ENCODE assay signal across 10 mouse cellular contexts in genomic region chr6:50823220-50823910, GRCm38 (mm10).
DNase-seq lines count a peak whose midpoint lies in the region; ATAC-seq lines count a peak whose summit lies in the region.
"Had no signal": no experiment of that assay in that cellular context is flagged by ENCODE, and none has a peak within 500 bp of the region (broad histone marks: within the 10 kb centered on the region; RNA-seq: fewer than 3 reads in every experiment).

No protein-coding gene starts in this region.

- no peak overlapping the region for H3K4me3 ChIP-seq in intestine, embryonic 14.5 days (ENCODE audit: low read depth, low read length)
- no peak overlapping the region for H3K4me3 ChIP-seq in intestine, embryonic 15.5 days (replicated peaks)
- no peak overlapping the region for H3K4me3 ChIP-seq in forebrain, embryonic 11.5 days (ENCODE audit: low read depth, low read length)
- no peak overlapping the region for H3K4me3 ChIP-seq in limb, embryonic 13.5 days
- H3K4me3 ChIP-seq in neural tube, embryonic 13.5 days = no peak overlapping the region
- H3K4me3 ChIP-seq: stomach, embryonic 15.5 days had no signal

- no peak for ATAC-seq in intestine, embryonic 14.5 days (replicated peaks; ENCODE audit: low FRiP score, low TSS enrichment, low read depth)
- ATAC-seq in intestine, embryonic 15.5 days = no peak
- ATAC-seq in forebrain, embryonic 11.5 days (replicated peaks; ENCODE audit: low FRiP score) = peak; percentile 74
- ATAC-seq in limb, embryonic 13.5 days (ENCODE audit: low FRiP score, low read depth) = peak; percentile 41; the same call in 1 of the 2 replicates
- ATAC-seq in neural tube, embryonic 13.5 days (ENCODE audit: low read depth) = peak; percentile 77; the same call in 1 of the 2 replicates

- WGBS in intestine, embryonic 14.5 days = 26% methylated on average over 18 of the region's 18 CpGs
- WGBS in intestine, embryonic 15.5 days = 34% methylated on average over 18 of the region's 18 CpGs
- WGBS in forebrain, embryonic 11.5 days = 15% methylated on average over 18 of the region's 18 CpGs
- WGBS in limb, embryonic 13.5 days = 23% methylated on average over 18 of the region's 18 CpGs
- 11% methylated on average over 18 of the region's 18 CpGs for WGBS in neural tube, embryonic 13.5 days

- H3K9me3 ChIP-seq in intestine, embryonic 14.5 days (ENCODE audit: control insufficient read depth, low read length) = 0 out of 2 replicates have a peak, but pooled peaks cover 7% of the 10 kb centered on the region
- no peaks in the 10 kb centered on the region for H3K9me3 ChIP-seq in intestine, embryonic 15.5 days
- H3K9me3 ChIP-seq in forebrain, embryonic 11.5 days (ENCODE audit: control insufficient read depth, low read length) = no peaks in the 10 kb centered on the region
- peaks cover 6% of the 10 kb centered on the region; the same call in 1 of the 2 replicates for H3K9me3 ChIP-seq in limb, embryonic 13.5 days
- H3K9me3 ChIP-seq in neural tube, embryonic 13.5 days = 0 out of 2 replicates have a peak, but pooled peaks cover 5% of the 10 kb centered on the region
- H3K9me3 ChIP-seq: stomach, embryonic 15.5 days had no signal

- H3K4me1 ChIP-seq in intestine, embryonic 14.5 days (replicated peaks; ENCODE audit: control insufficient read depth, insufficient read depth, low read length) = peaks cover 21% of the 10 kb centered on the region
- peaks cover 23% of the 10 kb centered on the region for H3K4me1 ChIP-seq in intestine, embryonic 15.5 days (replicated peaks)
- H3K4me1 ChIP-seq in forebrain, embryonic 11.5 days (replicated peaks; ENCODE audit: control insufficient read depth, insufficient read depth, low read length) = peaks cover 16% of the 10 kb centered on the region; the same call in 1 of the 2 replicates
- H3K4me1 ChIP-seq in limb, embryonic 13.5 days = peaks cover 55% of the 10 kb centered on the region
- H3K4me1 ChIP-seq in neural tube, embryonic 13.5 days (replicated peaks) = peaks cover 62% of the 10 kb centered on the region
- H3K4me1 ChIP-seq: stomach, embryonic 15.5 days had no signal

- no peak overlapping the region for H3K9ac ChIP-seq in intestine, embryonic 14.5 days (ENCODE audit: low read length)
- H3K9ac ChIP-seq in intestine, embryonic 15.5 days = no peak overlapping the region
- H3K9ac ChIP-seq in forebrain, embryonic 11.5 days (ENCODE audit: low read length) = no peak overlapping the region; the same call in 1 of the 2 replicates
- no peak overlapping the region for H3K9ac ChIP-seq in limb, embryonic 13.5 days
- H3K9ac ChIP-seq in neural tube, embryonic 13.5 days = 0 out of 2 replicates have a peak overlapping the region, but pooled peaks have one; percentile 34
- H3K9ac ChIP-seq: stomach, embryonic 15.5 days had no signal

- H3K4me2 ChIP-seq in intestine, embryonic 14.5 days (ENCODE audit: low read length) = no peak overlapping the region; the same call in 1 of the 2 replicates
- no peak overlapping the region for H3K4me2 ChIP-seq in intestine, embryonic 15.5 days (replicated peaks)
- H3K4me2 ChIP-seq in forebrain, embryonic 11.5 days (ENCODE audit: low read depth, low read length, severe bottlenecking) = 0 out of 2 replicates have a peak overlapping the region, but pooled peaks have one; percentile 24
- H3K4me2 ChIP-seq in limb, embryonic 13.5 days (replicated peaks) = no peak overlapping the region; the same call in 1 of the 2 replicates
- H3K4me2 ChIP-seq in neural tube, embryonic 13.5 days = peak overlapping the region; percentile 11
- H3K4me2 ChIP-seq: stomach, embryonic 15.5 days had no signal

- DNase-seq in intestine, embryonic 14.5 days (ENCODE audit: low spot score) = no peak
- peak; percentile 65 for DNase-seq in forebrain, embryonic 11.5 days (ENCODE audit: low spot score)
- DNase-seq in cerebellum, adult 11 months = no peak
- DNase-seq in cerebellum, postnatal 4 days (ENCODE audit: low spot score in 2 of 2) = no peak
- no peak for DNase-seq in spleen, postnatal 4 days (ENCODE audit: low spot score in 2 of 2)
- DNase-seq: gastrocnemius, postnatal 25 days had no signal

- no peaks in the 10 kb centered on the region for H3K27me3 ChIP-seq in intestine, embryonic 14.5 days (replicated peaks; ENCODE audit: control insufficient read depth, insufficient read depth, low read length)
- H3K27me3 ChIP-seq in intestine, embryonic 15.5 days (replicated peaks) = no peaks in the 10 kb centered on the region
- H3K27me3 ChIP-seq in forebrain, embryonic 11.5 days (ENCODE audit: control insufficient read depth, insufficient read depth, low read length) = no peaks in the 10 kb centered on the region
- H3K27me3 ChIP-seq in limb, embryonic 13.5 days = peaks cover 44% of the 10 kb centered on the region
- H3K27me3 ChIP-seq in neural tube, embryonic 13.5 days = no peaks in the 10 kb centered on the region
- H3K27me3 ChIP-seq: stomach, embryonic 15.5 days had no signal

- H3K27ac ChIP-seq in intestine, embryonic 14.5 days (ENCODE audit: low read depth) = peak overlapping the region; percentile 62
- H3K27ac ChIP-seq in intestine, embryonic 15.5 days = no peak overlapping the region
- H3K27ac ChIP-seq in forebrain, embryonic 11.5 days (ENCODE audit: low read depth, low read length) = peak overlapping the region; percentile 43; the same call in 1 of the 2 replicates
- no peak overlapping the region; the same call in 1 of the 2 replicates for H3K27ac ChIP-seq in limb, embryonic 13.5 days
- peak overlapping the region; percentile 87 for H3K27ac ChIP-seq in neural tube, embryonic 13.5 days (replicated peaks)
- H3K27ac ChIP-seq: stomach, embryonic 15.5 days had no signal

- H3K36me3 ChIP-seq in intestine, embryonic 14.5 days (ENCODE audit: control insufficient read depth, insufficient read depth, low read length) = no peaks in the 10 kb centered on the region
- H3K36me3 ChIP-seq in intestine, embryonic 15.5 days = no peaks in the 10 kb centered on the region
- H3K36me3 ChIP-seq in forebrain, embryonic 11.5 days (ENCODE audit: control insufficient read depth, insufficient read depth, low read length) = no peaks in the 10 kb centered on the region
- no peaks in the 10 kb centered on the region for H3K36me3 ChIP-seq in limb, embryonic 13.5 days
- H3K36me3 ChIP-seq in neural tube, embryonic 13.5 days = no peaks in the 10 kb centered on the region
- H3K36me3 ChIP-seq: stomach, embryonic 15.5 days had no signal

Comparison
In these comparisons a context has a peak if more than half of its experiments do, and no peak if none do; other contexts are left out.
1. H3K27ac ChIP-seq: peak in intestine, embryonic 14.5 days (single experiment), forebrain, embryonic 11.5 days (single experiment) and neural tube, embryonic 13.5 days (single experiment); none in intestine, embryonic 15.5 days (single experiment) and limb, embryonic 13.5 days (single experiment).
2. ATAC-seq: peak in forebrain, embryonic 11.5 days (single experiment), limb, embryonic 13.5 days (single experiment) and neural tube, embryonic 13.5 days (single experiment); none in intestine, embryonic 14.5 days (single experiment) and intestine, embryonic 15.5 days (single experiment).
3. H3K4me2 ChIP-seq: peak in forebrain, embryonic 11.5 days (single experiment) and neural tube, embryonic 13.5 days (single experiment); none in intestine, embryonic 14.5 days (single experiment), intestine, embryonic 15.5 days (single experiment) and limb, embryonic 13.5 days (single experiment).